Mouse (Mus musculus) bone marrow macrophage, adult 2 months (primary cell): ENCODE data around the gene Mrgpre.

ENCODE experiments used
- CTCF ChIP-seq: IDR thresholded peaks from 2 replicates; pipeline ENCODE4 v1.5.1; 2012; ENCODE audit warnings: low read depth, mild to moderate bottlenecking, low read length, moderate library complexity
- POLR2A ChIP-seq: IDR thresholded peaks from 2 replicates; pipeline ENCODE4 v1.6.1; 2012; ENCODE audit warnings: mild to moderate bottlenecking, low read depth, low read length, borderline replicate concordance

GRCm38 (mm10) chr7:143753990-143754715 is 30.1 kb downstream of the Mrgpre start:
- no peak for TF ChIP-seq POLR2A
- TF ChIP-seq CTCF, result peak; percentile 85
